Mouse (Mus musculus) kidney, embryonic 14.5 days (tissue): ENCODE data around the gene Ddx51. TPM values are rescaled to one million over a fixed set of nuclear protein-coding genes. Genes with fewer than 3 reads are reported as not detected.

Source experiments
- ATAC-seq: fragments of 200-750 bp; cut with Nextera tagmentation; 2 replicates; pipeline ENCODE4 v1.8.0; 2017; ENCODE audit warnings: moderate number of reproducible peaks, mild to moderate bottlenecking, moderate TSS enrichment, moderate library complexity; ENCODE audit not compliant: low FRiP score, low TSS enrichment
- H3K27ac ChIP-seq: fragments of 300-500 bp; sonication (generic); 2 replicates; pipeline ENCODE4 v1.5.1; 2014; ENCODE audit warnings: low read depth, mild to moderate bottlenecking, low read length, moderate library complexity, mixed read lengths
- H3K27me3 ChIP-seq: fragments of 300-500 bp; sonication (generic); 2 replicates; pipeline ENCODE4 v1.6.1; 2014; ENCODE audit warnings: mild to moderate bottlenecking, low read length; ENCODE audit not compliant: control insufficient read depth, insufficient read depth
- H3K36me3 ChIP-seq: fragments of 300-500 bp; sonication (generic); 2 replicates; pipeline ENCODE4 v1.6.1; 2014; ENCODE audit warnings: low read length, mixed read lengths; ENCODE audit not compliant: control insufficient read depth, insufficient read depth
- H3K4me1 ChIP-seq: fragments of 300-500 bp; sonication (generic); 2 replicates; pipeline ENCODE4 v1.6.1; 2014; ENCODE audit warnings: low read length, mixed read lengths; ENCODE audit not compliant: control insufficient read depth, insufficient read depth
- H3K4me2 ChIP-seq: fragments of 300-500 bp; sonication (generic); replicated peaks from 2 replicates; pipeline ENCODE4 v1.6.1; 2014; ENCODE audit warnings: low read depth, mild to moderate bottlenecking, low read length
- H3K4me3 ChIP-seq: fragments of 300-500 bp; sonication (generic); 2 replicates; pipeline ENCODE4 v1.5.1; 2014; ENCODE audit warnings: mild to moderate bottlenecking, low read length
- H3K9ac ChIP-seq: fragments of 300-500 bp; sonication (generic); 2 replicates; pipeline ENCODE4 v1.6.1; 2014; ENCODE audit warnings: low read depth, mild to moderate bottlenecking, low read length, moderate library complexity
- H3K9me3 ChIP-seq: fragments of 300-500 bp; sonication (generic); 2 replicates; pipeline ENCODE4 v1.6.1; 2016; ENCODE audit warnings: low read length; ENCODE audit not compliant: control insufficient read depth
- WGBS: fragments of 180-500 bp; shearing (Covaris S2); extraction: QIAGEN DNeasy Blood & Tissue Kit; methylation state at CpG from one replicate; pipeline ENCODE4 v1.1.7; 2014; 5-methylcytosine and 5-hydroxymethylcytosine counted together
- polyA plus RNA-seq: library from polyadenylated mRNA; unstranded; fragments of >200 nt; fragmentation: Nextera tagmentation; extraction: Ambion mirVana; gene quantifications from 2 replicates; pipeline ENCODE4 v1.2.1, GENCODE M21; 2014

Gene Ddx51
- polyA plus RNA-seq, 1 experiment from 2014 or later: 31.1 TPM

DNA sequence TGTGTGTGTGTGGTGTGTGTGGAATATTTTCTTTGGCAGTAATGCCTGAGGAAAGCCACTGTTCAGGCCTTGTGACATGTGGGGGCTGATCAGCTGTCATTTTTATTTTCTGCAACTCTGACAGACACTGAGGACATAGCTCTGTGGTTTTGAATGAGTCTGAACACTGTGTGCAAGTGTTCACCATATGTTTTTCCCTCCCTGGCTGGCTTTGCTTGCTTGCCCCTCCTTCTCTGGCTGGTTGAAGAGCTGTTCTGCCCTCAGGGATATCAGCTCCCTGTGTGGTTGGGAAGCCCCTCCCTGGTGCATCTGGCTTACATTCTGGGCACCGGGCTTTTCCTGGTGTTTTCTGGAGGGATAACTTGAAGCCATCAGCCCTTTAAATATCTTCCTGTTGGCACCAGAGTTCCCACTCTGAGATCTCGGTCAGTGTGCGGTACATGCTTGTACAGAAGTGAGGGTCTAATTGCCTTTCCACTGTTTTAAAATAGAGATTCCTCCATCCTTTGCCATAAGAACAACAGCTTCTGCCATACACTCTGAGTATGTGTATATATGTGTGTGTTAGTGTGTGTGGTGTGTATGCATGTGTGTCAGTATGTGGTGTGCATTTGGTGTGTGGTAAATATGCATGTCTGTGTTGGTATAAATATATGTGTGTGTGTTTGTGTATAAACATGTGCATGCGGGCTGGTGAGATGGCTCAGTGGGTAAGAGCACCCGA, 41.7 kb upstream of the Ddx51 start:
- no peaks in the 10 kb centered on the region for H3K9me3 ChIP-seq
- no peaks in the 10 kb centered on the region for H3K36me3 ChIP-seq
- H3K27ac ChIP-seq: no peak overlapping the region
- 86% methylated on average over 5 of the region's 5 CpGs for WGBS
- H3K4me2 ChIP-seq: no peak overlapping the region
- no peaks in the 10 kb centered on the region for H3K4me1 ChIP-seq
- no peak overlapping the region for H3K9ac ChIP-seq
- no peaks in the 10 kb centered on the region for H3K27me3 ChIP-seq
- H3K4me3 ChIP-seq: no peak overlapping the region
- no peak for ATAC-seq

DNA sequence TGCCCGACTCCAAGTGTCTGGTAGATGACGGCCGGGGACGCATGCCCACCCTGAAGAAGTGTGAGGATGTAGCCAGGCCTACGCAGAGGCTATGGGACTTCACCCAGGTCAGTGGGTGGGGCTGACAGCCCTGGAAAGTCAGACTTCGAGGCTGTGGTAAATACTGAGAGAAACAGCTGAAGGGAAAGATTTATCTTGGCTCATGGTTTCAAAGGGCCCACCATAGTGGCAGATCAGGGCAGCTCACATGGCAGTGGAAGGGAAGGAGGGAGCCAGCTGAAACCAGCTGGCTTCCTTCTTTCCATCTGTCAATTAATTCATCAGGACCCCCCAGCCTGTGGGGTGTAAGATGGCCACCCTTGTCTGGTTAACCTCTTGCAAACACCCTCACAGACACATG, 34.0 kb upstream of the Ddx51 start:
- 82% methylated on average over 6 of the region's 6 CpGs for WGBS
- Histone ChIP-seq H3K27me3 (no peaks in the 10 kb centered on the region), H3K36me3 (no peaks in the 10 kb centered on the region), H3K4me3 (no peak overlapping the region), H3K9me3 (no peaks in the 10 kb centered on the region), H3K9ac (no peak overlapping the region), H3K4me2 (no peak overlapping the region), H3K27ac (no peak overlapping the region), H3K4me1 (no peaks in the 10 kb centered on the region)
- no peak for ATAC-seq

DNA sequence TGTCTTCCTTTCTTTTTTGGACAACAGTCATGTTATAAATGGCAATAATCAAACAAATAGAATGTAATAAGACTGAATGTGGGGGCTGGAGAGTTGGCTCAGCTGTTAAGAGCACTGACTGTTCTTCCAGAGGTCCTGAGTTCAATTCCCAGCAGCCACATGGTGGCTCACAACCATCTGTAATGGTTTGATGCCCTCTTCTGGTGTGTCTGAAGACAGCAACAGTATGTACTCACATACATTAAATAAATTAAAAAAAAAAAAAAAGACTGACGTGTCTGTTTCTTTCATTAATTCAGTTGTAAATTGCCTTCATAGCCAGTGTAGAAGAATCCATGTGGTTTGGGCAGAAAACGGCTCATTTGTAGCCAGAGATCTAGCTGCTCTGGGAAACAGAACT, 28.9 kb upstream of the Ddx51 start:
- no peak for ATAC-seq
- no peak overlapping the region for H3K9ac ChIP-seq
- H3K9me3 ChIP-seq: no peaks in the 10 kb centered on the region
- H3K4me2 ChIP-seq: no peak overlapping the region
- no peaks in the 10 kb centered on the region for H3K27me3 ChIP-seq
- WGBS: 67% methylated on average over 2 of the region's 2 CpGs
- H3K27ac ChIP-seq: no peak overlapping the region
- H3K4me1 ChIP-seq: no peaks in the 10 kb centered on the region
- no peak overlapping the region for H3K4me3 ChIP-seq
- no peaks in the 10 kb centered on the region for H3K36me3 ChIP-seq

DNA sequence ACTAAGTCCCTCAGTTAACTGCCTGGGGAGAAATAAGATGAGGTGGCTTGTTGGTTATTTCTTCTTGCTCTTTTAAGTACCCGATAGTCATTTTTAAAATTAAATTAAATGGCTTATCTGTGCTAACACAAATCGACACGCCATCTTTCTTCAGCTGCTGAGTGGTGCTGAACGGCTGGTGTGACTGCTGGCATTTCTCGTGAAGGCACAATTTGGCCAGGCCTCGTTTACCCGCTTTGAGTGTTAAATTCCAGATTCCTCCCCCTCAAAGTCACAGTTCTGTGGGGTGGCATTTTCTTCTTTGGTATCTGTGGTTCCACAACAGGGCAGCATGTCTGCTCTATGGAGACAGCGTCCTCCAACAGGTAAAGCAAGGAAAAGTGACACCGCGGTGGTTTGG, 25.9 kb upstream of the Ddx51 start:
- H3K27me3 ChIP-seq: no peaks in the 10 kb centered on the region
- ATAC-seq: no peak
- H3K4me1 ChIP-seq: no peaks in the 10 kb centered on the region
- no peak overlapping the region for H3K4me2 ChIP-seq
- no peak overlapping the region for H3K4me3 ChIP-seq
- H3K9me3 ChIP-seq: no peaks in the 10 kb centered on the region
- H3K9ac ChIP-seq: no peak overlapping the region
- H3K27ac ChIP-seq: no peak overlapping the region
- no peaks in the 10 kb centered on the region for H3K36me3 ChIP-seq
- WGBS: 64% methylated on average over 10 of the region's 10 CpGs

DNA sequence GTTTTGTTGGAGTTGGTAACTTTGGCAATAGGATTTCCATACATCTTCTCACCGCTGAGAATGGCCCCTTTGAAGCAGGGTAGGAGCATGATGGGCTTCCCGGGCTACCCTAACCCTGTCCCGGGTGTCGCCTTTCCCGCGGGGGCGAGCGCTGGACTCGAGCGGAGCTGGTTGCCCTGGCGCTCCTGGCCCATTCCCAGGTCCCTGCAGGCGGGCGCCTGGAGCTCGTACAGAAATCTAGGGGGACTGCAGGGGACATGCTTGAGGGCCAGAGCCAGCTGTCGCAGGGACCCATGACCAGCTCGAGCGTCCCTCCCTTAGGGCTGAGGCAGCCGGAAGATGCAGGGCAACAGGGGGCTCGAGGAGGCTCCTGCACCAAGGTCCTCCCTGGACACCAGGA, 25.1 kb upstream of the Ddx51 start:
- WGBS: 19% methylated on average over 19 of the region's 19 CpGs
- Histone ChIP-seq H3K4me3 (no peak overlapping the region), H3K36me3 (no peaks in the 10 kb centered on the region), H3K4me1 (no peaks in the 10 kb centered on the region), H3K27me3 (no peaks in the 10 kb centered on the region), H3K9me3 (no peaks in the 10 kb centered on the region), H3K4me2 (peak overlapping the region; percentile 18), H3K9ac (no peak overlapping the region), H3K27ac (no peak overlapping the region)
- ATAC-seq: no peak

DNA sequence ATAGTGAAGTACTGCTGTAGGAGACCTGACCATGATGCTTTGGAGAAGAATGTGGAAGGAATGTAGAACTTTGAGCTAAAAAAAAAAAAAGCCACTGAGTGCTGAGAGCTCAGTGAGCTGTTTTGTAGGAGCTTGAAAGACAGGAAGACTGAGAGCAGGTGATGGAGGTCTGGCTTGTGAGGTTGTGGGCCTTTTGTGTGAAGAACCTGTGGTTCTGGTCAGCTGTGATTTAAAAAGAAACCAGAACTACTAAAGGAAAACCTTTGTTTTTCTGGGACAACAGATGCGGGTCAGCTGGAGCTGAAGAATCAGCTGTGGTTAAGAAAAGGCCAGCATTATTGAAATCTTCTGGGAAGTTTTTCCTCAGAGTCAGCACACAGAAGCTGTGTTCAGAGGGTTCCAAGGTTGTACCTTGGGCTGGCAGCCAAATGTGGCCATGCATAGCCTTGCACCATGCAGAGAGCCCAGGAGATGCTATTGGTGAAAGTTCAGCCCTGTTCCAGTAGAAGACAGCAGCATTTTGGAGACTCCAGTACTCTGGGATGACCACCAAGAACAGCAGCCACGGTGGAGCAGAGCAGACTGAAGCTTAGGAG, 23.6 kb upstream of the Ddx51 start:
- Histone ChIP-seq H3K4me1 (no peaks in the 10 kb centered on the region), H3K4me2 (no peak overlapping the region), H3K9ac (no peak overlapping the region), H3K4me3 (no peak overlapping the region), H3K27ac (no peak overlapping the region), H3K36me3 (no peaks in the 10 kb centered on the region), H3K27me3 (no peaks in the 10 kb centered on the region), H3K9me3 (no peaks in the 10 kb centered on the region)
- ATAC-seq: no peak
- 74% methylated on average over 2 of the region's 2 CpGs for WGBS

DNA sequence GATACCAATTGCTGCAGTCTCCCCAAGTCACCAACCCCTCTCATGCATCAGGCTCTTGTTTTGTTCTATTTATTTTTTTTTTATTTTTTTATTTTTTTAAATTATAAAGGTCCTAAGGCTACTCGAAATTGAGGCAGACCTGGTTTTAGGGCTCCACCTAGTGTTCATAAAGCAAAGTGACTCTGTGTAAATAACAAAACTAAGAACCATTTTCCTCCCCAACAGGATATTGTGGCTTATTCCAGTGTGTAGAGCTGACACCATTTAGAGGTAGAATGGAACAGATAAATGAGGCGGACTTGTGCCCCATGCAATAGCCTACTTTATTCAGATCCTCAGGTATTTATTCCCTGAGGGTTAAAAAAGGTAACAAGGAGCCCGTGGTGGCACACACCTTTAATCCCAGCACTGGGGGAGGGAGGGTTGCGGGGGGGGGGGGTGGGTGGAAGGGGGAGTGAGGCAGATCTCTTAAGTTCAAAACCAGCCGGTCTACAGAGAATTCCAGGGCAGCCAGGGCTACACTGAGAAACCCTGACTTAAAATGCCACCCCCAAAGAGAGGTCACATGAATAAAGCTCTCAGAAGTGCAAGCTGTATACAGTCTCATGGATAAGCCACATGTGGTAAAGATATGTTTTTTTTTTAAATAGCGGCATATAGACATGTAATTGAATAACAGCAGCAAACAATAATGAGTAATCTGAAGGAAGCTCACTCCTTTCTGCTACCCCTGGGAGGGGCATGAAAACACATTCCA, 17.1 kb upstream of the Ddx51 start:
- no peak for ATAC-seq
- no peaks in the 10 kb centered on the region for H3K27me3 ChIP-seq
- 44% methylated on average over 6 of the region's 6 CpGs for WGBS
- no peak overlapping the region for H3K9ac ChIP-seq
- no peak overlapping the region for H3K4me2 ChIP-seq
- H3K36me3 ChIP-seq: no peaks in the 10 kb centered on the region
- no peak overlapping the region for H3K4me3 ChIP-seq
- no peaks in the 10 kb centered on the region for H3K4me1 ChIP-seq
- H3K9me3 ChIP-seq: no peaks in the 10 kb centered on the region
- no peak overlapping the region for H3K27ac ChIP-seq

DNA sequence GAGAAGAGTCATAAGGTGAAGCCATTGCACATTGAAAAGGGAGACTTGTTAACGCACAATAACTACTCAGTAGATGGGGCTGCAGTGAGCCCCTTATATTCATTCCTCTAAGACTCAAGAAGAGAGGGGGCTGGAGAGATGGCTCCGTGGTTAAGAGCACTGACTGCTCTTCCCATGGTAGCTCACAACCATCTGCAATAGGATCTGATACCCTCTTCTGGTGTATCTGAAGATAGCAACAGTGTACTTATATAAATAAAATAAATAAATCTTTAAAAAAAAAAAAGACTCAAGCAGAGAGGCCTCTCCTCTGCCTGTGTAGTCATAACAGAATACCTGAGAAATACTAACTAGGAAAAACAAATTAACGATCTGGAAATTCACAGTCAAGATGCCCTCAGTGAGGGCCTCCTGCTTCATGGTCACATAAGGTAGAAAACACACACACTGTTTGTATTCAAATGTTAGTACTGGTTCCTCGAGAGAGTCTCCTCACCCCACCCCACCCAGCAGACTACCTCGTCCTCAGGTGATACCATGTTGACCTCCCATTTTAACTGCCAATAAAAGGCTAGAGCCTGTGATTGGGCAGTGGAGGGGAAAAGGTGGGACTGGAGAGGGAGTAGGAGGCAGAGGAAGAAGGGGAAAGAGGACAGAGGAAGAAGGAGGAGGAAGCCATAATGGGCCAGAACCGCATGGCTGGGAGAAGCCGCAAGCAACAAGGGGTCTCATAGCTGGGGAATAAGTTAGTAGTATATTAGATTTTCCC, 14.8 kb upstream of the Ddx51 start:
- Histone ChIP-seq H3K9ac (no peak overlapping the region), H3K4me3 (no peak overlapping the region), H3K27me3 (no peaks in the 10 kb centered on the region), H3K36me3 (no peaks in the 10 kb centered on the region), H3K4me2 (no peak overlapping the region), H3K9me3 (no peaks in the 10 kb centered on the region), H3K27ac (no peak overlapping the region), H3K4me1 (no peaks in the 10 kb centered on the region)
- 81% methylated on average over 7 of the region's 7 CpGs for WGBS
- ATAC-seq: 0 out of 2 replicates have a peak, but pooled peaks have one; percentile 53
